Mouse (Mus musculus) lung, postnatal 0 days (tissue): ENCODE measurements around the gene C4b.

Source experiments
- CTCF ChIP-seq: IDR thresholded peaks from 2 replicates; pipeline ENCODE4 v1.5.1; 2016; ENCODE audit warnings: antibody characterized with exemption, mild to moderate bottlenecking
- EP300 ChIP-seq: IDR thresholded peaks from 2 replicates; pipeline ENCODE4 v1.6.1; 2016; ENCODE audit warnings: antibody characterized with exemption, mild to moderate bottlenecking, control low read depth

DNA sequence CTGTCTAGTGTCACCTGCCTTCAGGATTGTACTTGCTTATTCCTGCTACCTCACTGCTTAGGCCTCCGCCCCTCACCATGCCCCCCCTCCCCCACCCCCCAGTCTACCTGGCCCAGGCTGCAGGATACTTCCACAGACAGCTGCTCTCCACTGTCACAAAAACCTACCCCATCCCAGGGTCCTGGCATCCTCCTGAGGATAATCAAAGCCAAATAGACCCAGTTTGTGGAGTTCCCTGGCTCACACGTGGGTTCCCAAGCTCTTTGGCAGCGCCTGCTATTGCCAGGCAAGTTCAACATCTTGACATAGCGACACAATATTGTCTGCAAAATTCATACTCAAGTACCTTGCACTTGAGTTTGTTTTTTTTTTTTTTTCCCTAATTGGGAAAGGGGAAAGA, 63.1 kb downstream of the C4b start:
- TF ChIP-seq CTCF (no peak), EP300 (no peak)
